Mouse (Mus musculus): ENCODE data around the gene Ankrd31.
A peak's percentile ranks its signal among the peaks of the same experiment; 100 is the strongest.
"Not testable (repeated sequence)": the region's sequence is repeated elsewhere in the genome, so short reads cannot be mapped to it uniquely, and the experiment has no call there.

Ankrd31 gene

GRCm38 (mm10) chr13:96748109-96748845, at the start of gene Ankrd31:
Gene Ankrd31 (plus strand): TSS chr13:96748272.
- no peak for DNase-seq

GRCm38 (mm10) chr13:96702567-96703278, 45.3 kb upstream of the Ankrd31 start:
- DNase-seq = no peak

- no peak for DNase-seq
Measured at GRCm38 (mm10) chr13:96709269-96710233, 38.5 kb upstream of the Ankrd31 start.

GRCm38 (mm10) chr13:96716311-96716710, 31.8 kb upstream of the Ankrd31 start:
- no peak for DNase-seq

GRCm38 (mm10) chr13:96717821-96718220, 30.3 kb upstream of the Ankrd31 start:
- no peak for DNase-seq

GRCm38 (mm10) chr13:96720003-96720402, 28.1 kb upstream of the Ankrd31 start:
- DNase-seq = no peak

DNA sequence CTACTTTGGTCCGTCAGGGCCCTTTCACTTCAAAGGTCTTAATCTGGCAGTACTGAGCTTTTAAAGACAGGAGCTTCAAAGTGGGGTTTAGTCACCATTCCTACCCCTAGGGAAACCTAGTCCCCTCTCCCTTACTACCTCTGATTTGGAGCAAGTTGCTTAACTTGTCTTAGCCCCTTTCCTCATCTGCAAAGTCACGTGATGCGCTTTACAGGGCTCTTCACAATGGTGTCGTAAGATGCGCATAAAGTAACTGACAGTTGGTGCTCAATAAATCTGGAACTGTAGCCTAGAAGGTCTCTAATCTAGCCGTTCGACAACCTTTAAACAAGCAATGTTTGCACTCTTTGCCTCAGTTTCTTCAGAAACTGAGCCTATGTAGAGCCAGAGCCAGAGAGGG, 19.8 kb upstream of the Ankrd31 start:
- no peak for DNase-seq

DNA sequence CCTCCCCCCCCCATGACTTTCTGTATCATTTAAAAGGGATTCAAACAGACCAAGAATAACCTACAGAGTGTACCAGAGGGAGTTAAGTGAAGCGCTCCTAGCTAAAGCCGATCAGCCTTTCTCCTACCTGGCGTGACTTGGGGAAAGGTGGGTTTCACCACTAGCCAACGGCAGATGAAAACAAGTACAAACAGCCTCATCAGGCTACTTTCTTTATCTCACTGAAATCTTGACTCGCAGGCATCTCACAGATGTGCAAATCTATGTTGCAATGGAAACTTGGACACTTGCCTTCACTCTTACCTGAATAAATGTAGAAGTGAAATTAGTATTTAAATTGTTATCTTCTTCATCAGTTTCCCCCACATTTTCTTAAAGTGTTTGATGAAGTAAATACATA, 18.9 kb upstream of the Ankrd31 start:
- no peak for DNase-seq

DNA sequence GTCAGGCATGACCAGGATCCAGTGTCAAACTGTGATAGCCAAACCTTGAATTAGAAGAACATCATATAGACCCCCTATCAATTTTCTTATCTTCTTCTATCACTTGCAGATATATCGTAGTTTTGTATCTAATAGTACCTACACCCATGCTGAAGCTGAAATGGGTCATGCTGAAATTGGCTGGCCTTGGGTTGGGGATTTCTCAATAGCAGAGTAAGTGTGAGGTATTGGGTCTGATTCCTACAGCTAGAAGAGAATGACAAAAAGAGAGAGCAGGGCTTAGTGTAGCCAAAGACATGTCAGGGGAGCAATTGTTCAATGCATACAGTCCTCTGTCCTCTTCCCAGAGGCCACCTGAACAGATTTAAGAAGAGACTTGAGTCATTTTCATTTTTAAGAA, 18.0 kb upstream of the Ankrd31 start:
- no peak for DNase-seq

DNA sequence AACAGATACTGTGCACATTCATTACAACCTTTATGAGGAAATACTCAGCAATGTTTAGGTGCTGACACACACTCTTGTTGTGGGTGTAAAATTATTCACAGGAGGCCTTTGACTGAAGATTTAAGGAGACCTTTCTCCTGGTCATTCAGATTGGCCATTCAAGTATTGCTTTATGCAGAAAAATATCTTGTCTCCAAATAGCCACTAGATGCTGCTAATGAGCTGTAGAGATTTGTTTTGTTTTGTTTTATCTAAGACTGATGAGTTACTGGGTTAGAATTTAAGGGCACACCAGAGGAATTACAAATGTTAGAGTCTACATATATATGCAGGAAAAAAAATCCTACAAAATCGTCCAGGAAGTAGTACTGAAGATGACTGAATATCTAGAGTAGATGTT, 12.9 kb upstream of the Ankrd31 start:
- DNase-seq = no peak

GRCm38 (mm10) chr13:96740159-96740558, 7.9 kb upstream of the Ankrd31 start:
- no peak for DNase-seq

DNA sequence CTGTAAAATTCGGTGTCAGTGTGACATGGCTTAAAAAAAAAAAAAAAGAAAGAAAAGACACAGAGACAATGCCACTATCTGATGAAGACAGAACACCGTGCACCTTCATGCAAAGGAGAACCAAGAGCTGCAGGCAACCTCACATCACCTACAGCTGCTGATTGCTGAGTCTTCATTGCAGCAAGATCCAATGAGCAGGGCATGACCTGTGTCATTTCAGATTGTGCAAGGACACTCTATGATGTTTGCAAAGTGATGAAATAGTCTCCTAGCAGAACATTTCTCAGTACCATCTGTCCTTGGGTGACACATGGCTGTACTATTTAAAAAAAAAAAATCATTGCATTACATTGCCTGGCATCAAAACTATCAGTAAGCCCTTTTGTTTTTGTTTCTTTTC, 5.2 kb upstream of the Ankrd31 start:
- DNase-seq = no peak

GRCm38 (mm10) chr13:96746055-96746454, 2.0 kb upstream of the Ankrd31 start:
- DNase-seq = no peak

DNA sequence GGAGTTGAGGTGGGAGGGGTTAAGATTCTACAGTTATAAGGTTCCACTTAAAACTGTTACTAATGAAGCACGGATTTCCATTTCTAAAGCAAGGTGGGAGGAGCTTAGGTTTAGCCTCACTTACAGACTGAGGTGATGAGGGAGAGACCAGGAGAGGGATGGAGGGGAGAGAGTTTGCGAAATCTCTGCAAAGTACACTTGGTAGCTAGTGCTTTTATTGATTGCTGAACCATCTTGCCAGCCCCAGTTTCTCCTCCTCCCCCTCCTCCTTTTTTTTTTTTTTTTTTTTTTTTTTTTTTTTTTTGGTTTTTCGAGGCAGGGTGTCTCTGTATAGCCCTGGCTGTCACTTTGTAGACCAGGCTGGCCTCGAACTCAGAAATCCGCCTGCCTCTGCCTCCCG, 1.8 kb downstream of the Ankrd31 start:
- no peak for DNase-seq

- DNase-seq = no peak
Measured at GRCm38 (mm10) chr13:96760848-96761247, 12.8 kb downstream of the Ankrd31 start.

- not testable (repeated sequence) for DNase-seq
Measured at GRCm38 (mm10) chr13:96786071-96786470, 38.0 kb downstream of the Ankrd31 start.

GRCm38 (mm10) chr13:96793451-96793850, 45.4 kb downstream of the Ankrd31 start:
- no peak for DNase-seq

DNA sequence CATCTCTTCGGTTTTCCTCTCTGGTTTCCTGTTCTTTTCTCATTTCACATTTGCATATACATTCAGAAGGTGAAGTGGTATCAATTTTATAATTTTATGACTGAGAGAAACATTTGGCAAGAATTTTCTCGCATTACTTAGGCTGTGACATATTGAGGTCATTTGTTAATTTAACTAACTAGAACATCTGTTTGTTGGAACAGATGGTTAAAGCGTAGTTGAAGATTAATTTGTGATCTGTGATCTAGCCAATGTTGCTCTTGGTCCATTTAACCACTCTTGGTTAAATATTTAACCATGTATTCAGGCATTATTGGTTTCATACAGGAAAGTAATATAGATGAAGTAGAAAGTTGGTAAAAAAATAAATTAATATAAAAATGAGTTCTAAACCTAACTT, 47.2 kb downstream of the Ankrd31 start:
- DNase-seq = no peak

- peak; percentile 19 for DNase-seq
Measured at GRCm38 (mm10) chr13:96797500-96797899, 49.4 kb downstream of the Ankrd31 start.

DNA sequence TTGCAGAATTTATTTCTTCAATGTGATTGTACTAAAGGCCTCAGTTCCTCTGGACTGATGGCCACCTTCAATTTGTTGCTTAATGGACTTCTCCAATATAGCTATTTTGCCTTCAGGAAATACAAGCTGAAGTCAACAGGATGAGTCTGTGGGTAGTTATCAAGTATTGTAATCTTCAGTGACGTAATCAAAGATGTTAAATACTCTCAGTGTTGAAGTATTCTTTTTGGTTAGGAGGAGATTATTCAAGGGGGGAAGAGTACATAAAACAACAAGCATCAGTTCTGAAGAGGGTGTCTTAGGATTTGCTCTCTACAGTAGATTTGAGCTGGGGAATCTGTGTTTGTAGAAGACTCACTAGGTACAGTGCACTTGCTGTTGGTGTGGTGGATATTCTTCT, 101.7 kb downstream of the Ankrd31 start:
- DNase-seq = no peak

DNA sequence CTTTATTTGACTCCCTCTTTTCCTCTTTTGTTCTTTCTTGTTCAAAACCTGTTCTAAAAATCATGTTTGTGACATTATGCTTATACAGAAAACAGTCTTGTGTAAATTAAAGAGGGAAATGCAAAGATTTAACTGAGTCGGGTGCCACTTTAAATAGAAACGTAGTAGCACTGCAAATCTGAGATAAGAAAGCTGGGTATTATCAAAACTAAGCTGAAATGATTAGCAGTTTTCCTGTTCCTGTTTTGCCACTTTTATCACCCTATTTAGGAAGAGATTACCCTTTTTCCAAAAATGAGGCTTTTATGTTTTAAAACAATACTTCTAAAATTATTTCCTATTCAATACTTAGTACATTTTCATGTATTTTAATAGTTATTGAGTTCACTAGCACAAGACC, 104.1 kb downstream of the Ankrd31 start:
- no peak for DNase-seq

DNA sequence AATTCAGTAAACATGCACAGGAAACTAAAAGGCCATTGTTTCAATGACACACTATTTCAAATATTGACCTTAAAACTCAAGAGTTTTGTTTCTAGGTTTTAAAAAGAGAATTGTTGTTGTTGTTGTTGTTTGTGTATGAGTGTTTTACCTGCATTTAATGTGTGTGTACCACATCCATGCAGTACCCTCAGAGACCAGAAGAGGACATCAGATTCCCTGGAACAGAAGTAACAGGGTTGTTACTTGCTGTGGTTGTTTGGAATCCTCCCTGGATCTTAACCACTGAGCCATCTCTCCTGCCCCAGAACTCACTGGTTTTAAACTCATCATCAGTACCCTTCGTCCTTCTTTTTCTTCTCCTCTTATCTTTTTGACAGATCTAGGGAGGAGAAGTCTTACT, 105.2 kb downstream of the Ankrd31 start:
- no peak for DNase-seq

DNA sequence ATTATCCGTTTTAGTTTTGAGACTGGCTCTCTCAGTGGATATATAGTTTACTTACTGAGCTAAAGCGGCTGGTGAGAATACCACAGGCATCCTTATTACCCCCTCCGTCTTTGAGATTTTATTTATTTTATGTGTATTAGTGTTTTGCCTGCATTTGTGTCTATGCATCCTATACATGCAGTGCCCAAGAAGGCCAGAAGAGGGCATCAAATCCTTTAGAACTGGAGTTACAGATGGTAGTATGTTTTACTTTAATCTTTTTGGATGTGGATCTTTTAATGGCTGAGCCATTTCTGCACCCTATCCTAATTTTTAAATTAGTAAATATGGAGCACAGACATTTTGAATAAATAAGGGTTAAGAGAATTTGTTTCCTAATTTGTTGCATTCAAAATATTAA, 107.1 kb downstream of the Ankrd31 start:
- DNase-seq = peak; percentile 85
